Mouse (Mus musculus) heart, embryonic 14.5 days (tissue): ENCODE measurements around the gene Igfbp4. TPM values are rescaled to one million over a fixed set of nuclear protein-coding genes. Genes with fewer than 3 reads are reported as not detected.

Experiments
- ATAC-seq: fragments of 200-750 bp; cut with Nextera tagmentation; 2 replicates; pipeline ENCODE4 v1.8.0; 2017; ENCODE audit warnings: low read depth, moderate TSS enrichment; ENCODE audit not compliant: insufficient number of reproducible peaks, insufficient read depth, low FRiP score
- H3K27ac ChIP-seq, 2 experiments: fragments of 200-500 bp in 1 of 2; fragments of 300-500 bp in 1 of 2; sonication (generic) in 1 of 2; replicated peaks in 1 of 2; 2 replicates each; pipeline ENCODE4 v1.5.1; 2012 to 2014; ENCODE audit warnings: low read depth in 2 of 2, low read length in 2 of 2, control low read depth in 1 of 2, mild to moderate bottlenecking in 1 of 2, mixed read lengths in 1 of 2; ENCODE audit not compliant: control insufficient read depth in 1 of 2, insufficient read depth in 1 of 2
- H3K27me3 ChIP-seq: fragments of 300-500 bp; sonication (generic); 2 replicates; pipeline ENCODE4 v1.6.1; 2014; ENCODE audit warnings: mild to moderate bottlenecking, low read length, control low read depth; ENCODE audit not compliant: control insufficient read depth, insufficient read depth
- H3K36me3 ChIP-seq: fragments of 300-500 bp; sonication (generic); 2 replicates; pipeline ENCODE4 v1.6.1; 2014; ENCODE audit warnings: mild to moderate bottlenecking, control low read depth, low read length, mixed read lengths; ENCODE audit not compliant: control insufficient read depth, insufficient read depth
- H3K4me1 ChIP-seq, 2 experiments: fragments of 200-500 bp in 1 of 2; fragments of 300-500 bp in 1 of 2; sonication (generic) in 1 of 2; 2 replicates each; pipeline ENCODE4 v1.6.1; 2012 to 2014; ENCODE audit warnings: low read length in 2 of 2, control low read depth in 1 of 2, mixed read lengths in 1 of 2; ENCODE audit not compliant: control insufficient read depth in 2 of 2, insufficient read depth in 2 of 2
- H3K4me2 ChIP-seq: fragments of 300-500 bp; sonication (generic); 2 replicates; pipeline ENCODE4 v1.6.1; 2014; ENCODE audit warnings: mild to moderate bottlenecking, low read length
- H3K4me3 ChIP-seq, 2 experiments: fragments of 200-500 bp in 1 of 2; fragments of 300-500 bp in 1 of 2; sonication (generic) in 1 of 2; 2 replicates each; pipeline ENCODE4 v1.5.1; 2012 to 2014; ENCODE audit warnings: low read length in 2 of 2, mild to moderate bottlenecking in 2 of 2, control low read depth in 1 of 2, low read depth in 1 of 2, moderate library complexity in 1 of 2; ENCODE audit not compliant: control insufficient read depth in 1 of 2, insufficient read depth in 1 of 2
- H3K9ac ChIP-seq: fragments of 300-500 bp; sonication (generic); 2 replicates; pipeline ENCODE4 v1.6.1; 2014; ENCODE audit warnings: mild to moderate bottlenecking, low read length
- H3K9me3 ChIP-seq: fragments of 300-500 bp; sonication (generic); 2 replicates; pipeline ENCODE4 v1.6.1; 2016; ENCODE audit warnings: low read length, control low read depth; ENCODE audit not compliant: control insufficient read depth
- WGBS: fragments of 180-500 bp; shearing (Covaris S2); extraction: QIAGEN DNeasy Blood & Tissue Kit; methylation state at CpG from one replicate; pipeline ENCODE4 v1.1.7; 2014; 5-methylcytosine and 5-hydroxymethylcytosine counted together
- polyA plus RNA-seq: library from polyadenylated mRNA; unstranded; fragments of >200 nt; fragmentation: Nextera tagmentation; extraction: Ambion mirVana; gene quantifications from 2 replicates; pipeline ENCODE4 v1.2.1, GENCODE M21; 2014

The Igfbp4 gene
- 315 and 373 TPM in 2 replicates for polyA plus RNA-seq

- peak within 1 kb of the TSS; percentile 67 to 69 for H3K4me3 ChIP-seq
- peaks cover 28 to 29% of the 10 kb centered on the region in 2 experiments for H3K4me1 ChIP-seq
- 2% methylated on average over 61 of the region's 63 CpGs for WGBS
- peaks cover 5% of the 10 kb centered on the region; the same call in 1 of the 2 replicates for H3K27me3 ChIP-seq
- peaks cover 6% of the 10 kb centered on the region; the same call in 1 of the 2 replicates for H3K36me3 ChIP-seq
- H3K9me3 ChIP-seq, result no peaks in the 10 kb centered on the region
- peak within 1 kb of the TSS; percentile 89 for H3K9ac ChIP-seq
- H3K4me2 ChIP-seq, result peak within 1 kb of the TSS; percentile 95
- ATAC-seq, result peak; percentile 74
- peak within 1 kb of the TSS; percentile 89 to 90 for H3K27ac ChIP-seq
Measured at GRCm38 (mm10) chr11:99041051-99041729, at the start of gene Igfbp4. Igfbp4 (plus strand) TSS chr11:99041244.

GRCm38 (mm10) chr11:98995987-98996386 is 45.1 kb upstream of the Igfbp4 start:
- Histone ChIP-seq H3K4me3 (no peak overlapping the region), H3K36me3 (peaks cover 98% of the 10 kb centered on the region), H3K9me3 (no peaks in the 10 kb centered on the region), H3K27ac (no peak overlapping the region), H3K27me3 (no peaks in the 10 kb centered on the region), H3K4me2 (no peak overlapping the region), H3K4me1 (no peaks in the 10 kb centered on the region), H3K9ac (no peak overlapping the region)
- ATAC-seq, result no peak
- 93% methylated on average over 7 of the region's 7 CpGs for WGBS

- no peak overlapping the region for H3K9ac ChIP-seq
- peaks cover 99% of the 10 kb centered on the region for H3K36me3 ChIP-seq
- WGBS, result 92% methylated on average over 4 of the region's 4 CpGs
- no peaks in the 10 kb centered on the region for H3K4me1 ChIP-seq
- no peak overlapping the region for H3K4me3 ChIP-seq
- no peak overlapping the region for H3K4me2 ChIP-seq
- no peak for ATAC-seq
- no peaks in the 10 kb centered on the region for H3K27me3 ChIP-seq
- H3K27ac ChIP-seq, result no peak overlapping the region
- H3K9me3 ChIP-seq, result no peaks in the 10 kb centered on the region
Measured at GRCm38 (mm10) chr11:98997659-98998058, 43.4 kb upstream of the Igfbp4 start.

- no peak overlapping the region for H3K4me3 ChIP-seq
- H3K36me3 ChIP-seq, result peaks cover 99% of the 10 kb centered on the region
- H3K27ac ChIP-seq, result no peak overlapping the region
- H3K4me2 ChIP-seq, result no peak overlapping the region
- no peaks in the 10 kb centered on the region for H3K4me1 ChIP-seq
- no peak for ATAC-seq
- H3K27me3 ChIP-seq, result no peaks in the 10 kb centered on the region
- H3K9ac ChIP-seq, result no peak overlapping the region
- no peaks in the 10 kb centered on the region for H3K9me3 ChIP-seq
Measured at GRCm38 (mm10) chr11:98998776-98999175, 42.3 kb upstream of the Igfbp4 start.

GRCm38 (mm10) chr11:98999243-98999642 is 41.8 kb upstream of the Igfbp4 start:
- Histone ChIP-seq H3K27ac (no peak overlapping the region), H3K36me3 (peaks cover 99% of the 10 kb centered on the region), H3K4me3 (no peak overlapping the region), H3K4me2 (no peak overlapping the region), H3K4me1 (no peaks in the 10 kb centered on the region), H3K27me3 (no peaks in the 10 kb centered on the region), H3K9me3 (no peaks in the 10 kb centered on the region), H3K9ac (no peak overlapping the region)
- 92% methylated on average over 11 of the region's 11 CpGs for WGBS
- ATAC-seq, result no peak

- Histone ChIP-seq H3K9ac (no peak overlapping the region), H3K4me1 (no peaks in the 10 kb centered on the region), H3K27me3 (no peaks in the 10 kb centered on the region), H3K4me2 (no peak overlapping the region), H3K9me3 (no peaks in the 10 kb centered on the region), H3K36me3 (peaks cover 100% of the 10 kb centered on the region), H3K4me3 (no peak overlapping the region), H3K27ac (no peak overlapping the region)
- ATAC-seq, result no peak
- 94% methylated on average over 9 of the region's 9 CpGs for WGBS
Measured at GRCm38 (mm10) chr11:99006788-99007187, 34.3 kb upstream of the Igfbp4 start.

- H3K4me1 ChIP-seq, result no peaks in the 10 kb centered on the region
- H3K4me3 ChIP-seq, result no peak overlapping the region
- no peaks in the 10 kb centered on the region for H3K27me3 ChIP-seq
- H3K4me2 ChIP-seq, result no peak overlapping the region
- no peak for ATAC-seq
- no peak overlapping the region for H3K9ac ChIP-seq
- no peak overlapping the region for H3K27ac ChIP-seq
- peaks cover 100% of the 10 kb centered on the region for H3K36me3 ChIP-seq
- no peaks in the 10 kb centered on the region for H3K9me3 ChIP-seq
- WGBS, result 56% methylated on average over 4 of the region's 4 CpGs
Measured at GRCm38 (mm10) chr11:99010124-99010523, 30.9 kb upstream of the Igfbp4 start.

GRCm38 (mm10) chr11:99010706-99011105 is 30.3 kb upstream of the Igfbp4 start:
- H3K4me3 ChIP-seq, result no peak overlapping the region
- H3K4me1 ChIP-seq, result no peaks in the 10 kb centered on the region
- H3K27me3 ChIP-seq, result no peaks in the 10 kb centered on the region
- WGBS, result 90% methylated on average over 5 of the region's 5 CpGs
- H3K36me3 ChIP-seq, result peaks cover 100% of the 10 kb centered on the region
- H3K27ac ChIP-seq, result no peak overlapping the region
- H3K9ac ChIP-seq, result no peak overlapping the region
- no peak for ATAC-seq
- no peak overlapping the region for H3K4me2 ChIP-seq
- H3K9me3 ChIP-seq, result no peaks in the 10 kb centered on the region
